Mouse (Mus musculus) liver, embryonic 14.5 days (tissue): ENCODE data around the gene Bmp8a. TPM values are rescaled to one million over a fixed set of nuclear protein-coding genes. Genes with fewer than 3 reads are reported as not detected.

Experiments
- ATAC-seq: fragments of 200-750 bp; cut with Nextera tagmentation; 2 replicates; pipeline ENCODE4 v1.8.0; 2017; ENCODE audit warnings: moderate number of reproducible peaks, mild to moderate bottlenecking, moderate library complexity; ENCODE audit not compliant: insufficient read depth
- DNase-seq, 3 experiments: peaks; one replicate each; pipeline ENCODE4 v3.0.0-alpha.2; 2012 to 2013; ENCODE audit warnings: low read depth in 3 of 3, low spot score in 3 of 3
- H3K27ac ChIP-seq: fragments of 300-500 bp; sonication (generic); 2 replicates; pipeline ENCODE4 v1.5.1; 2014; ENCODE audit warnings: moderate library complexity, mild to moderate bottlenecking, control low read depth, inconsistent platforms
- H3K27me3 ChIP-seq: fragments of 300-500 bp; sonication (generic); 2 replicates; pipeline ENCODE4 v1.6.1; 2014; ENCODE audit warnings: mild to moderate bottlenecking, low read length, moderate library complexity; ENCODE audit not compliant: control insufficient read depth, insufficient read depth
- H3K36me3 ChIP-seq: fragments of 300-500 bp; sonication (generic); replicated peaks from 2 replicates; pipeline ENCODE4 v1.6.1; 2014; ENCODE audit warnings: low read depth; ENCODE audit not compliant: control insufficient read depth, insufficient read depth
- H3K4me1 ChIP-seq, 2 experiments: fragments of 200-500 bp in 1 of 2; fragments of 300-500 bp in 1 of 2; sonication (generic) in 1 of 2; replicated peaks; 2 replicates each; pipeline ENCODE4 v1.6.1; 2012 to 2014; ENCODE audit warnings: antibody characterized with exemption in 1 of 2, inconsistent platforms in 1 of 2, low read length in 1 of 2; ENCODE audit not compliant: control insufficient read depth in 2 of 2, insufficient read depth in 2 of 2
- H3K4me2 ChIP-seq: fragments of 300-500 bp; sonication (generic); 2 replicates; pipeline ENCODE4 v1.6.1; 2014; ENCODE audit warnings: low read depth, mild to moderate bottlenecking, control low read depth, moderate library complexity
- H3K4me3 ChIP-seq, 2 experiments: fragments of 200-500 bp in 1 of 2; fragments of 300-500 bp in 1 of 2; sonication (generic) in 1 of 2; 2 replicates each; pipeline ENCODE4 v1.5.1; 2012 to 2014; ENCODE audit warnings: low read depth in 2 of 2, low read length in 2 of 2, mild to moderate bottlenecking in 2 of 2, control low read depth in 1 of 2, inconsistent platforms in 1 of 2, moderate library complexity in 1 of 2; ENCODE audit not compliant: insufficient read depth in 1 of 2
- H3K9ac ChIP-seq: fragments of 300-500 bp; sonication (generic); replicated peaks from 2 replicates; pipeline ENCODE4 v1.6.1; 2014; ENCODE audit warnings: mild to moderate bottlenecking, control low read depth, moderate library complexity
- H3K9me3 ChIP-seq: fragments of 300-500 bp; sonication (generic); 2 replicates; pipeline ENCODE4 v1.6.1; 2016; ENCODE audit warnings: low read length, mixed read lengths; ENCODE audit not compliant: control insufficient read depth
- CTCF ChIP-seq: IDR thresholded peaks from 2 replicates; pipeline ENCODE4 v1.5.1; 2016; ENCODE audit warnings: antibody characterized with exemption, low read depth, control low read depth
- EP300 ChIP-seq: IDR thresholded peaks from 2 replicates; pipeline ENCODE4 v1.6.1; 2016; ENCODE audit warnings: antibody characterized with exemption, low read depth
- WGBS: fragments of 180-500 bp; shearing (Covaris S2); extraction: QIAGEN DNeasy Blood & Tissue Kit; methylation state at CpG from one replicate; pipeline ENCODE4 v1.1.7; 2014; ENCODE audit not compliant: insufficient replicate concordance; 5-methylcytosine and 5-hydroxymethylcytosine counted together
- polyA plus RNA-seq, 2 experiments: library from polyadenylated mRNA; depleted of rRNA in 1 of 2; stranded (reverse) in 1 of 2; unstranded in 1 of 2; fragments of >200 nt; fragmentation: Nextera tagmentation in 1 of 2; extraction: Ambion mirVana in 1 of 2; gene quantifications; 2 replicates each; pipeline versions ENCODE4 v1.2.1 to v1.2.3; 2012 to 2014

Gene Bmp8a
- polyA plus RNA-seq, 2 experiments: 0.08 TPM; not detected in 1

DNA sequence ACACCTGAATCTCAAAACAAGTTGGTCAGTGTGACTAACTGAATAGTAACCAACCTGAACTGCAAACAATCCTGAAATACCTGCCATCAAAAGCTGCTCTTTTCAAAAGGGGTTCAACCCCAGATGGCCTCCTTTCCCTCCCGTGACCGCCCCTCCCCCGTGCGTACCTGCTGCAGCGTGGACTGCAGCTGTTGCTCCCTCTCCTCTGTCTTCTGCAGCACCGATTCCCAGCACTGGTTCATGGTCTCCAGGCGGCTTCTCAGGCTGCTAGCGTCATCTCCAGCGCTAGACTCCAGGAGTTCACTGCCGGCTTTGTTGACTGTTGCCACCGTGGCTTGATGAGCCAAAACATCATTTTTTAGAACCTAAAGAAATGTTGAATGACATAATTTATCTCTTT is 38.5 kb upstream of the Bmp8a start:
- Histone ChIP-seq H3K36me3 (peaks cover 45% of the 10 kb centered on the region), H3K9me3 (no peaks in the 10 kb centered on the region), H3K27me3 (no peaks in the 10 kb centered on the region), H3K4me1 (no peaks in the 10 kb centered on the region), H3K4me3 (no peak overlapping the region), H3K9ac (no peak overlapping the region), H3K4me2 (no peak overlapping the region), H3K27ac (no peak overlapping the region)
- no peak for ATAC-seq
- WGBS: 87% methylated on average over 11 of the region's 11 CpGs
- DNase-seq: no peak
- TF ChIP-seq EP300 (no peak), CTCF (no peak)

- H3K9me3 ChIP-seq: no peaks in the 10 kb centered on the region
- peaks cover 44% of the 10 kb centered on the region for H3K36me3 ChIP-seq
- no peaks in the 10 kb centered on the region for H3K4me1 ChIP-seq
- H3K27me3 ChIP-seq: no peaks in the 10 kb centered on the region
- ATAC-seq: no peak
- no peak overlapping the region for H3K4me3 ChIP-seq
- no peak overlapping the region for H3K9ac ChIP-seq
- DNase-seq: no peak
- 84% methylated on average over 3 of the region's 3 CpGs for WGBS
- no peak overlapping the region for H3K27ac ChIP-seq
- TF ChIP-seq EP300 (no peak), CTCF (no peak)
- H3K4me2 ChIP-seq: no peak overlapping the region
These were observed 33.0 kb upstream of the Bmp8a start for GRCm38 (mm10) chr4:123376031-123376430.

- no peaks in the 10 kb centered on the region for H3K9me3 ChIP-seq
- DNase-seq (no peak), ATAC-seq (no peak)
- 77% methylated on average over 12 of the region's 12 CpGs for WGBS
- H3K4me2 ChIP-seq: no peak overlapping the region
- no peaks in the 10 kb centered on the region for H3K4me1 ChIP-seq
- H3K27ac ChIP-seq: no peak overlapping the region
- no peak overlapping the region for H3K9ac ChIP-seq
- H3K4me3 ChIP-seq: no peak overlapping the region
- no peak for TF ChIP-seq EP300
- no peak for TF ChIP-seq CTCF
- no peaks in the 10 kb centered on the region for H3K27me3 ChIP-seq
- peaks cover 49% of the 10 kb centered on the region for H3K36me3 ChIP-seq
These were observed 31.4 kb upstream of the Bmp8a start for GRCm38 (mm10) chr4:123374316-123375008.

GRCm38 (mm10) chr4:123363555-123363954 is 20.5 kb upstream of the Bmp8a start:
- H3K4me3 ChIP-seq: no peak overlapping the region
- WGBS: 84% methylated on average over 4 of the region's 4 CpGs
- H3K9ac ChIP-seq: no peak overlapping the region
- H3K4me1 ChIP-seq: no peaks in the 10 kb centered on the region
- H3K4me2 ChIP-seq: no peak overlapping the region
- no peak for DNase-seq
- H3K27ac ChIP-seq: no peak overlapping the region
- H3K27me3 ChIP-seq: no peaks in the 10 kb centered on the region
- TF ChIP-seq EP300 (no peak), CTCF (no peak)
- H3K9me3 ChIP-seq: no peaks in the 10 kb centered on the region
- ATAC-seq: no peak
- peaks cover 17% of the 10 kb centered on the region for H3K36me3 ChIP-seq

DNA sequence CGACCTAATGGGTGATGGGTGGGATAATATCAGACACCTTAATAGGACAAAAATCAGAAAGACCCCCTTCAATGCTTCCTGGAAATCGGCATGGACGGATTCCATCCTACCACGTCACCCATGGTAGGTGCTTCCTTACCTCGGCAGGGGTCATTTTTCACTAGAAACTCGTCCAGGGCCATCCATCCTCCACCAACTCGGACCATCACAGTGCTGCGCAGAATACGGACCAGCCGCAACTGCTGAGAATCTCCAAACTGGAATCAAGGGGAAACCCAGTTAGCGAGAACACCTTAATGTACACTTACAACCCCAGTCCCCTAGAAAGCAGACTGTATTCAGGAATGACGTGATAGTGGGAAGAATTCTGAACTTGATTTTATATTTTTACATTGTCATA is 17.7 kb upstream of the Bmp8a start:
- peaks cover 13% of the 10 kb centered on the region for H3K36me3 ChIP-seq
- H3K27ac ChIP-seq: no peak overlapping the region

More for the DNA sequence above, 17.7 kb upstream of the Bmp8a start:
- no peaks in the 10 kb centered on the region for H3K27me3 ChIP-seq
- no peak for TF ChIP-seq CTCF
- no peak for TF ChIP-seq EP300
- ATAC-seq (no peak), DNase-seq (no peak)
- H3K4me2 ChIP-seq: no peak overlapping the region
- no peaks in the 10 kb centered on the region for H3K9me3 ChIP-seq
- no peaks in the 10 kb centered on the region for H3K4me1 ChIP-seq
- no peak overlapping the region for H3K9ac ChIP-seq
- no peak overlapping the region for H3K4me3 ChIP-seq
- WGBS: 84% methylated on average over 12 of the region's 12 CpGs
